Mouse (Mus musculus) gastrocnemius, postnatal 25 days (tissue): ENCODE measurements at regions not wholly inside any gene's neighbourhood (a gene's known extent, or its start where the extent isn't known, plus 50 kb on each side); places are given as distances from the start of the nearest gene placed in this dataset.

Experiments used
- DNase-seq: peaks from one replicate; pipeline ENCODE4 v3.0.0; 2022

DNA sequence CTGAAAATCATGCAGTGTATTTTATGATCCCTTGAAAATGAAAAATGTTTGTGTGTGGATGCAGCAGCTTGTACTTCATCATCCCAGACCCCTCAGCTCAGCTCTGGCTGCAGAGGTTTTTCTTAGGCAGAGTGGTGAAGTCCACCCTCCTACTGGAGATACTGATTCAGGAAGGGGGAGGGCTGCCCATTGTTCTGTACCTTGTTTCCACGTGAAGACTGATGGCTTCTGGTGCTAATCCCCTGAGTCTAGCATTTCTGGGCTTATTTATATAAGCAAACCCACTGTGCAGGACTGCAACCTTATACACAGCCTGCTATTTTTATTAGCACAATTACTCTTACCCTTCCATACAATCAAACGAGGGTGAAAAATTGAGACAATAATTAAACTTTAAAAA, 708.6 kb downstream of the Hdgfl1 start:
- DNase-seq: no peak

DNA sequence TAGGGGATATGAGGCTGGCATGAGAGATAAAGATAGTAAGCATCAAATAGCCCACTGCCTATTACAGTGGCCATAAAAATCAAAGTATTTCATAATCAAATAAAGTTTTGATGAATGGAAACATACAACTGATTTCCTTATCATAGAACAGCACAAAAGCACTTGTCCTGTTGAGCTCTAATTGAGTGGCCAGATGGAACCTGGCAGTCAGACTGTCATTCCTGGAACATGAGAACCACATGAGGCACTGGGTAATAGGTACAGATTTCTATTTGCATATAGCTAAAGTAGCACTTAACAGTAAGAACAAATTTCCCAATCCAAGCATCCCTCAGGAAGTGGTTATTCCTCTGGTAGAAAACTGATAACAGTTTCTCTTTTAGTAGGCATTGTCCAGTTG, 732.3 kb downstream of the Hdgfl1 start:
- no peak for DNase-seq

DNA sequence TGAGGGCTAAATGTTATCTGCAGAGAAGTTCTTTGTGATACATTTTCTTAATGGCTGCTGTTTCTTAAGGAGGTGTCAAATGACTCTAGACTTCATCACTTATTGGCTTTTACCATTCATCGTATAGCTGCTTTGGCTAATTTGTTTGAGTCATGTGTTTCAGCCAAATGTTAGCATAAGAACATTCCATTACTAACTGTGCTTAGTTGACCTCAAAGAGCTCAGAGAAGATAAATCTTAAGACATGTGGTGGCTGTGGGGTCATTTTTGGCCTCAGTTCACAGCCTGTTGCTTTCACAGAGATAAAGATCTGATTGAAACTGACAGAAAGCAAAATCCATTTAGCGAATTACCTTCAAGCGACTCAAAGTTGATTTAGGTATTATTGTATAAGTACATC, 743.6 kb downstream of the Hdgfl1 start:
- DNase-seq: no peak

DNA sequence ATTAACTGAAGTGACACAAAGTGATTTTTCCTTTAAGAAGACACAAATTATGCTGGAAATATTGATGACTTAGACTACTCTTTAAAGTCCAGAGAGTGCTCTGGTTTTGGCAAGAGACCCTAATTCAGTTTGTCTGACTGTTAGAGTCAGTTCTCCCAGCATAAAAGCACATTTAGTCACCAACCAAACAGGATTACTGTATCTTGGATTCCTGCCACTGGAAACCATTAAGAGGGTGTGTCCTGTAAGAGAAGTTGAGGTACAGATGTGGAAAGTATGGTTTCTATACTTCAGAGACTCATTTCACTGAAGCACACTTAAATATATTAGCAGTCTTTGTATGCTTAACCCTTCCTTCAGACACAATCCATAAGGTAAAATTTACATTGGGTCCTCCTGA, 745.3 kb downstream of the Hdgfl1 start:
- DNase-seq: no peak

DNA sequence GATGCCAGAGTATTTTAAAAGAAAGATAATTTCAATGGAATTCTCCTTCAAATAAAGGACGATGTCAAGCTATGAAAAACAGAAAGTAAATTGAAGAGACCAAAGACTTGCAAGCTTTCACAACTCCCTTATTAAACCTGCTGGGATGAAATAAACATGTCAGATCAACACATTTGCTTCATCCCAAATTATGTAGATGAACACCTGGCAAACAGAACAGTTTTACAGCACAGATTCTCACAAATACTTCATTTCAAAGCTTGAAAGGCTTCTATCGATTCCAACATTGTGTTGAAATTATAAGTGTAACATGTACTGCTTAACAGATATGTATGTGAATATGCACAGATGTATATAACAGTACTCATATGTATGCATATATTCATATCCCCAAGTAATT, 749.5 kb downstream of the Hdgfl1 start:
- no peak for DNase-seq

DNA sequence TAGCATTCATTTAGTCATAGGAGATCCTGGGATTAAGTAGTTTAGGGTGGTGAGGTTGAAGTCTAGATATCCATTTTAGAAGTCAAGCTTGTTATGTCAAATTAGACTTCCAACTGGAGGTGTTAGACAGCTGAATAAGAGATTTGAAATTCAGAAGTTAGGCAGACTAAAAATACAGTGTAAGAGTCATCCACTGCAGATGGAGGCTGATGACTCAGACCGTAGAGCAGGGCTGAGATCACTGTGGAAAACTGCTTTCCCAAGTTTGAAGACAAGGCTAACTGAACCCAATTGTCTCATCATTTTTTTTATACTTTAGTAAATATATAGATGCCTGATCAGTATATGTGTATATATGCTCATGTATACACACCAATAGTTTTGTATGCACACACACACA, 738.8 kb upstream of the Nrsn1 start:
- DNase-seq: no peak

DNA sequence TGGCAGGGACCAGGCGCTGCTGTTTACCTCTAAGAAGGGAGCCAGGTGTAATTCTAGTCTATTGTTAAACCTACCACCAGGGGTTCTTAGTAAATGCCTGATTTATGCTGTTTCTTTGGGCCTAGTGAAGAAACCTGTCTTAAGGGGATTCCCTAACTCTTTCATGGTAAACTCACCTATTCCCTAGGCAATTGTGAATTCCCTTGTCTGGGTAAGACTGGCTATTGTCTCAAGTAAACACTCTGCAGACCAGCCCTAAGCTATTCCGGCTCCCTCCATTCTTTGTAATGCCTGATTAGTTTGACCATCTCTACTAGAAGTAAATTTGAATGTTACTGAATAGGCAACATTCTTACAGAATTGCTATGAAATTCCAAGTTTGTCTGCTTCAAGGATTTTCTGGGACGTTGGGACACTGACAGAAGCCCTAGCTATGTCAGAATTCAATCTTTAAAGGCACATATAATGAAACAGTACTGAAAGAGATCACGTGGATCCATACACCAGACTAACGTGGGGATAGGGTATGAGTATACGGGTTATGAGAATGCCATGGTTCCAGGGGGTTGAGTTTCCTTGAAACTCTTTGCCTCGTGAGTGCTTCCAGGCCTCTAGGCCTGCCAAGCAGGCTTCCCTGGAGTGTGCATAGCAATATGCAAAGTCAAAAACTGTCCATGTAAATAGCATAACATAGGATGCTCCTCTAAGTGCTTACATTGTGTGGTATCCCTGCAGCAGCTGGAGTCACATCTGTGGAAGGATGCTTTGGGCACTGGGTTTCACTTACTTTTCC, 734.7 kb upstream of the Nrsn1 start:
- DNase-seq: no peak

DNA sequence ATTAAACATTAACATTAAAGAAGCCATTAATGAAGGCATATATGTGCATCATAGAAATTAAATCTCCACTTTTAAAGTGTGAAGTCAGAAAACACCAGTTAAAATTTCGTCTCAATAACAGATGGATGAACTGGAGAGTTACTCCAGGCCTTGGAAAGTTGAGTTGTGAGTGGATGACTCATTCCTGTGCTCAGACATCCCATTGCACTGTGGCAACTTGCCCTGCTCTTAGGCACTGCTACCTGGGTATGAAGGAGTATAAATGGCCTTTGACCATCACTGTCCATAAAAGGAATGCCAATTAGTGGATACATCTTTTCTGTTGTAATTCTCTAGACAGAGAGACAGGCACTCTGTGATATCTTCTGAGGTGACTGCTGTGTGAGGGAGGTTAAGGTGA, 723.2 kb upstream of the Nrsn1 start:
- DNase-seq: no peak

DNA sequence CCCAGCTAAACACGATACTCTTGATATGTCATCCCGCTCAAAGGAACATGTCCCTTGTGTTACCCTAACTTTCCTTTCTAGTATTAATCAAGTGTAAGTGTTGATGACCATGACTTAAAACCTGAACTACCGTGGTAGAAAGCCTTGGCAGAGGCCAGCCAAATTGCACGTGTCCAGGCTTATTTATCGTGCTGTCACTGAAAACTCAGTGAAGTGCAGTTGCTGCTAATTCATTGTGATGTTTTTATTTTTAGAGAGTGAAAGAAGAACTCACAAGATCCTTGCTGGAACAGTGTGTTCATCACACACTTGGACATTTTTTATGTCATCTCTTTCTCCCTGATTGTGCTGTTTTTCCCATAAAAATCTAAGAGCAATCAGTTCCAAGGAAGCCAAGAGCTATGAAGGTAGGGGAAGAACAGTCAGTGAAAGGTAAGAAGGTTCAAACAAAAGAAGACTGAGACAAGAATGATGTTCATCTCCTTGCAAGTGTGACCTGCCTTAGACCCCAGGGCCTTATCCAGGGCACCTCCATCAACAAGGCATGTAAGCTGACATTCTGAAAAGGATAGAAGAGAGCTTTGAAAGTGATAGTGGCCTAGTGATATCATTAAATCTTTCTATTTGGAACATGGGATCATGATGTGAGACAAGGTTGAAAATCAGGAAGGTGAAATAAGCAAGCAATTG, 718.9 kb upstream of the Nrsn1 start:
- DNase-seq: no peak

DNA sequence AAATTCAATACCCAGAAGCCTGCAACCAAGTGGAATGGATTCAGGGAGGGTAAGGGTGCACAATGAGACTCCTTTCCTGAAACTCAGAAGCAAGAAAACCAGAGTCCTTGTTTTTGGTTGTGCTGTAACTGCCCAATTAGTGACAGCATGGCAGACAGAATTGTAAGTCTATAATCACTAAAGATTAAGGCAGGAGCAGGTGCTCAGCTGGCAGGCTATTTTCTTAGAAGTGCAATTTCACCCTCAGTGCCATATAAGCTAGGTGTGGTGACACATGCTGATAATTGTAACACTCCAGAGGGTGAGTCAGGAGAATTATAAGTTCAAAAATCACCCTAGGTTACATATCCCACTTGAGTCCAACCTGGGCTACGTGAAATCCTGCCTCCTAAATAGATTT, 714.2 kb upstream of the Nrsn1 start:
- no peak for DNase-seq

DNA sequence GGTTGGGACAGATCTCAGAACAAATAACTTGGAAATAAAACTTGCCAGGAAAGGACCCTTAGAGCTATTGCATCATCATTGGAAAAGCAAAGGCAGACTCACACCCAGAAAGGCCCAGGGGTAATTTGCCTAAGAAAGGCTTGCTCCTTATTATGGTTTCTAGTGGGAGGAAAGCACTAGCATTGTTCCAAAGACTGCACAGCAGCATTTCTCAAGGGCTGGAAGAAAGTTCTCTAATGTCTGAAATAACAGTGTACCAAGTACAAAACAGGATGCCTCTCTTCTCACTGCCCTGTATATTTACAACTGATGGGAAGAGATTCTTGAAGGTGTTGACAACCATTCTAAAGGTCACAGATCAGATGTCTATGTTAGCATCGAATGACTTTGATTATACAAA, 713.4 kb upstream of the Nrsn1 start:
- no peak for DNase-seq

DNA sequence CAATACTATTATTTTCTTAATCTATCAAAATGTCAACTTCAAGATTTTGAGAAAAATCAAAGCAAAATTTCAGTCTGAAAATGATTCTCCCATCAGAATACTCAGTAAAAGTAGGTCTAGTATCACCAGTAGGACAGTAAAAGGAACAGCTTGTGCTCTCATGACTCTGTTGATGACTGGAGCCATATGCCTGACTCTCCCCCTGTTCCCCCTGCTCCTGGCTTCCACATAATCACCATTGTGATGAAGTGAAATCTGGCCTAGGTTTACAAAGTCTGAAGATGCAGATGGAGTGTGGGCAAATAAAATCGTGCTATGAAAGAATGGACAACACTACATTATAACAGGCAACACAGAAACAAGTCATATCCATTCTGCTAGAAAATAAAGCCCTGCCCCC, 708.3 kb upstream of the Nrsn1 start:
- no peak for DNase-seq

DNA sequence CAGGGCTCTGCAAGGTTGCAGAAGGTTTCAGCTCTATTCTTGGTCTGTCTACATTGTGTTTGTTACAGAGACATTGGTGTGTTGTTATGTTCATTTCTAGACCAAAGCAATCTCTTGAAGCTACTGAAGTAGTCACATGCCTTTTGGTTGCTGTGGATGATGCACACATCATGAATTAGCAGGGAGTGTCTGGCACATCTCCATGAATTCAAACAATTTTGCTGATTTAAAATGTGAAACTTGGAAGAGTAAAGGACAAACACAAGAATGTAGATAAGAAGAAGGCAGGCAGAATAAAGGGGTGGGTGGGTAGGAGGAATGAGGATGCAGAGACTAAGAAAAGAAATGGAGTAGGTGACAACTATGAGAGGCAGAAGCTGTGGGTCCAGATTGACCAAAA, 688.3 kb upstream of the Nrsn1 start:
- no peak for DNase-seq

DNA sequence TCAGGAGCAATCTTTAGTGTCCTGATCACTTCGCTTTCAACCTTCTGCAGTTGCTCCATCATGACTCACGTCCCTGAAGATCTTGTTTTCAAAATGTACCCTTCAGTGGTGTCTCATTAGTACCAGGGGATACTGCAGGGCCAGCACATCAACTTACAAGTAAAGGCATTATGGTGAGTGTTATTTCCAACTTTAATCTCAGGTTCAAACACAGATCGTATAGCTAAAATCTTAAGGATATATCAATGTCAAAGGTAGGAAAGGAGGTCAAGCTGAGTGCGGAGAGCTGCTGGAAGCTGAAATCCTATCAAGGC, 687.8 kb upstream of the Nrsn1 start:
- DNase-seq: no peak

DNA sequence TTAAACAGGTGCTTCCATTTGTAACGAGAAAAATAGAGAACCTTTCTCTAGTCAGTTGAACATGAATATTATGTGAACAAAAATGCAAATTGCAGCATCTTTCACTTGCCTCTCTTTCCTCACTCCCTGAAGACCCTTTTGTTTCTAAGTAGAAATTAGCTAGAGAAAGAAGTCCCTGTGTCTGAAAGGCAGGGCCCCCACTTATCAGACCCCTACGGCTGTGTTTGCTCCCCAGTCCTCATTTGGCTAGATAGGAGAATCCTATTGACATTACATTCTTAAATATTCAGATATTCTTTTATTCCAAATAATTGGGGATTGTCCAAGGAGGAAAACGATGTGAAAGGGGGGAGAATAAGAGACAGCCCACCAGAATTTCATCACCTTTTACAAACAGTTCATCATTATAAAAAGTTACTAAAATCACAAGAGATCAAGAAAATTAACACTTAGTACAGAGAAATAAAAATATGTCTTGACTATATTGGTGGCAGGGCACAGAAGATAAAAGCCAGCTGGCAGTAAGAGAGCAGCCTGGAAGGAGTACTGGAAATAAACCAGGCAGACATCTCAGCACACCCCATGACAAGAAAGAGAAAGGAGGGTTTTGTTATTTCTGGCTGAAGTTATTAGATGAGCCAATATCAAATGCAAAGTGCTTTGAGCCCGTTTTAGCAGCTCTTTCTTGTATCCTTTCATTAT, 687.3 kb upstream of the Nrsn1 start:
- DNase-seq: no peak

DNA sequence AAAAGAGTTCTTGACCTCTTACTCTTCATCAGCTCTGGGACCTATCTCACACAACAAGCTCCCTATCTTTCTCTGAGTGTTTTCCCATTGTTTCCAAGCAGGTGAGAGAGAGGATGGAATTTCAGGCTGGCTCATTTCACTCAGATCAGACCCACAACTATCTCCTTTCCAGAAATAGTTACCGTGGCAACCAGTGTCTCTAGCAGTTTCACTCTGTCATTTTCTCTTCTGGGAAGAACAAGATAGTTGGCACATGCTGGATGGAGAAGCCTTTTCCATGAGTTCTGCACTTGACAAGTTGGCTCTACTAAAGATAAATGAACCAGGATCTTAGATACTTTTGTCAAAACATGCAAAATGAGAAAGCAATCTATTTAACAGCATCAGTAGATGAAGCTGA, 667.3 kb upstream of the Nrsn1 start:
- DNase-seq: no peak

DNA sequence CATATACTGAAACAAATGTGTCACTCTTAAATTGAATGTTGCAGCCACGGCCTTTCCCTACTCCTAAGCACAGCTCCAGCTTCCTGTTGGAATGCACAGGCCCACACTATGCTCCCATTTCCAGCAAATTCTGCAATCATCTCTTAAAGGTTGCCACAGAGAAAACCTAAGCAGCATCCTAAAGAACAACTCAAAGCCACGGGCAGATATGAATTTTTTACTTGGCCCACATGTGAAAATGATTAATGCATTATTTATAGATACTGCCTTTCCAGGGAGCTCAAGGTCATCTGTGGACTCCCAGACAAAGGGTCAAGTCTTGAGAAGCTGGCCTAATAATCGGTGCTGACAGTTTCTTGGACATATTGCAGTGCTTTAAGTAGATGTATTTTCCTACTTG, 663.5 kb upstream of the Nrsn1 start:
- no peak for DNase-seq

DNA sequence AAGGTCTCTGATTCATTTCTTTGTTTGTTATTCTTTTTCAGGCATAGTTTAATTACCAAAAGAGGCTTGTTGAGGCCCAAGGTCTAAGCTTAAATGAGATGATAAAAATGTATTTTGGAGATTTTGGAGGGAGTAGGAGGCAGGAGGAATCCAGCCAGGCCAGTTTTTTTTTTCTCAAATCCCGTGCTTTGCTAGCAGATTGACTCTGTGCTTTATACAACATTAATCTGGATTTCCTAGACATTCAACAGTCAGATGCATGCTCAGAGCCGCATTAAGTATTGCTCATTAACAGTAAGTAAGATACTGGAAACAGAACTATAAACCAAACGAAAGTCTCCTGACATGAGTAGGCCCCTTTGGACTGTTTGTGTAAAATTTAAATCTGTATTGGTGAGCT, 662.9 kb upstream of the Nrsn1 start:
- no peak for DNase-seq

DNA sequence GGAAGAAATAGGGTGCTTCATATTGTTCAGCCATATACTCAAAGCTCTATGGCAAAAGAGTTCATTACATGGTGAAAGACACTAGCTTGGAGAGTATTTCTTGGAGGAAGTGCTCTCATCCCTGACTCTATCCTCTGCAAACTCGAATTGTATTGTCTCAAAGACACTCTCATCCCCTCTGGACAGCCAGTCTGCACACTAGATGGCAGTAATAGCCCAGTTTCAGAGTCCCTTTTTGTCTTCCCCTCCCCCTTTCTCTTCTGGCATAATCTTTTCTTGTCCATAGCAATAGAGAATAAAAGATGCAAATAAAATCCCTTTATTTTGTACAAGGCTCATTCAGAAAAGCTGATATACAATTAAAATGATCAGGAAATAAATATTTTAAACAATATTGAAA, 662.5 kb upstream of the Nrsn1 start:
- peak; percentile 27 for DNase-seq

DNA sequence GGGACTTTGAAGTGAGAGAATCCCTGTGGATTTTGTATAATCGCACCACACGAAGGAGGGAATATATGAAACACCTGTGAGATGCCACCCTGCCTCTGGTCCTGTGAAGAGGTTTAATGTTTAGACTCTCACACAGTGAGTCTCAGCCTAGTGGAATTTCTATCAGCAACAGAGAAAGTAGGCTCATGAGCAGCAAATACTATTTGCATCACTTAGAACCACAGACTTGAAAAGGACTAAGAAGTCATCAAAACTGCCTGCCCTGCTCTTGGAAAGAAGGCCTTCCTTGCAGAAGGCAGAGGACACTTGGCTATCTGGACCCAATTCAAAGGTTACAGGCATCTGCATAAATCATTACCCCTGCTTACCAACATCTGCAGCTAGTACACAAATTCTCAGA, 662.1 kb upstream of the Nrsn1 start:
- no peak for DNase-seq

DNA sequence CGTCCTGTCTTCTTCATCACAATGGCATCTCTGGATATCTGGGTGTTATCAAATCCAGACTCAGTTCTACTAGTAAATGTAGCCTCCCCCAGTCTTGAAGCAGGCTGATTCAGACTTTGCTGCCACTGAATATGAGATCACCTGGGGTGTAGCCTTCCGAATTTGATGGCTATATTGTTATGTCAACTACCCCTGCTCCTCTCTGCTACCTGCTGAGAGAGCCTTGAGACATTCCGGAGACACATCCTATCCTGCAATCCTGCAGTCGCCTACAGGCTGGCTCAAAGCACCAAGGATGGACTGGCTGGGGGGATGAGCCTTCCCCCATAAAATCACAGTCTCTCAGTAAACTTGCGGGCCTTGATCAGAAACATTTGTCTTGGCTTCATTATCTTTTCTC, 655.4 kb upstream of the Nrsn1 start:
- no peak for DNase-seq

DNA sequence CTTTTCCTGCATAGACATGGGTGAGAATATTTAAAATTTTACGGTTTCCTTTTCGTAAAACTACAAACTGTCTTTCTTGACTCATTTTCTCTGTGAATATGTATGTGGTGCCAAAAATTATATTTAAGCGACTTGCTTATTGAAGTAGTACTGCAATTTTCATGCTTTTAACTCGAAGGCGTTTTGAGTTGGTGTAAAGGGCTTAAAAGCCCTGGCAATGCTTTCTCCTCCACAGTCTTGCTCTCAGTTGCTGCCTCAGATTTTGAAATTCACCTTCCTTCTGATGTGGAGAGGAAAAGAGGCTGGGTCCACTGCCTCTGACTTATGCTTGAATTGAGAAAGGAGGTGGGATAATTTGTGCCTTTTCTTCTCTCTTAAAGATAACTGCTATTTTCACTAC, 629.6 kb upstream of the Nrsn1 start:
- DNase-seq: no peak

DNA sequence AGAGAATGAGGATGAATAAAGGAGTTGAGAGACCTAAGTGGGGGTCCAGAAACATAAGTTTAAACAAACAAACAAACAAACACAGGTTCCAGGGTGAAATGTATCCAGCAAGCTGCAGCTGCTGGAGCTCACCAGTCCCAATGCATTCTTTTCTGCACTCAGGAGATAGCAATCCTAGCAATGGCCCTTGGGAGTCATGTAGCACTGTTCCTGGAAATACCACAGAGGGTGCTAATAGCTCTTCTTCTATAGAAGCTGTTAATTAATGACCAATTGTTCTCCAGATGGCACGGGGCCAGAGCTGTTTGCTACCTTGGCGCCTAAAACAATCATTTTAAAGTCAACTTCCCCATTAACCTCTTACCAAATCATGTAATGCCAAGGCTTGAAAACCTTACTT, 622.8 kb upstream of the Nrsn1 start:
- no peak for DNase-seq

DNA sequence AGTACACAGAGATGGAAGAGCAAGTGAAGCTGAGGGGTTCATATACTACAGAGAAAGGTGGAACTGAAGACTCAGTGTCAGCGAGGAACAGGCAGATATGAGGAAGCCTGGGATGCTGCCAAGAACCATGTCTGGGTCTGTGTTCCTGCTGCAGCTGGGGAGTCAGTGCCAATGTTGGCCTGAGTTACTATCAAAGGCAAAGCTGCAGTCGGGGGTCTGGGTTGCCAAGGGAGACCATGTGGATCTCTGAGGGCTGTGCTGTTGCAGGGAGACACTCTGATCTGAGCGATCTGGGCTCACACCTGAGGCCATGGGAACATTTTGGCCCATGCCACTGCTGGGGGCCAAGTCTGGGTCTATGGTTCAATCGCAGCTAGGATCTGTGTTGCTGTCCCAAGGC, 612.5 kb upstream of the Nrsn1 start:
- no peak for DNase-seq
